ENCODE assay signal across 1 mouse cellular context in the genomic region with DNA sequence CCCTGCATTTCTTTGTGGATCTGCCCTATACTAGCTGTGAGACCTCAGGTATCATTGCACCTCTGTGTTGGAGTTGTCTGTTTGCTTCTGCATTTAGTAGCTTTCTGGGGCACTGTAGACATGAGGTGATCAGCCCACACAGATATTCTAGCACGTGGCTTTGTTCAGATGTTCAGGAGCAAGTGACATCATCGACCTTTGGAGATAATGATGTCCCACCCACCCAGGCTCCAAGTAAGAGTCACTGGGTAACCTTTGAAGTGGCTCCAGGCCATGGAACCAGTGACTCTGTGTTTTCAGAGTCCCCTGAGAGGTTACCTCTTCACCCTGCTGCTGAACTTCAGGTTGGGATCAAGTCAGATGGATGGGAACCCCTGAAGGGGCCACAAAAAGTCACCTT.
TF ChIP-seq lines count a peak whose summit lies in the region.

No protein-coding gene starts in this region.

TF ChIP-seq in MEL, 35 proteins besides CTCF, POLR2A, EP300 and RAD21 (continued from another document):
- TF ChIP-seq SIN3A (IDR thresholded peaks at IDR 0.05; ENCODE audit: low read length): peak; percentile 32; the same call in 1 of the 2 replicates
- TF ChIP-seq E2F4 (IDR thresholded peaks at IDR 0.05; ENCODE audit: borderline replicate concordance, low read depth, low read length): no peak
- TF ChIP-seq SMC3 (IDR thresholded peaks at IDR 0.05; ENCODE audit: low read depth, low read length): no peak
- TF ChIP-seq HCFC1 (IDR thresholded peaks at IDR 0.05; ENCODE audit: low read depth, low read length): no peak
